Mouse (Mus musculus) bone marrow macrophage, adult 2 months (primary cell): ENCODE data around the gene Lefty1.

Experiments
- CTCF ChIP-seq: IDR thresholded peaks from 2 replicates; pipeline ENCODE4 v1.5.1; 2012; ENCODE audit warnings: low read depth, mild to moderate bottlenecking, low read length, moderate library complexity
- POLR2A ChIP-seq: IDR thresholded peaks from 2 replicates; pipeline ENCODE4 v1.6.1; 2012; ENCODE audit warnings: mild to moderate bottlenecking, low read depth, low read length, borderline replicate concordance

DNA sequence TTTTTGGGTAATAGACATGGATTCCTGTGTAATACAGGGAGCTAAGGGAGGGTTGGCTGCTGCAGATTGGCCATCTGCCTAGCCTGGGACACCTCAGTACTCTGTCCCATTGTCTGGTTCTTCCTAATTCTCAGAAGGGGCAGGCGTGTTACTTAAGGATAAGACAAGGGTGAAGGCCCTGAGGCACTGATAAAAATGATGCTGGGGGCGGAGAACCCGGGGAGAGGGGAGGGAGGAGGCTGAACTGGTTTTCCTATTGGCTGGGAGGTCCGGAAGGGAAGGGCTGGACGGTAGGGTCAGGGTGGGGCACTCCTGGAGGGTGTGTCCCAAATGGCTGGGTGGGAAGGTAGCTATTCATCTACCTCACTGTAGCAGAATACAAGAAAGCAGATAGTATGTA lies 31.9 kb upstream of the Lefty1 start:
- TF ChIP-seq CTCF (no peak), POLR2A (no peak)
